ENCODE assay signal across 1 mouse cellular context in genomic region chr11:98587684-98588546, GRCm38 (mm10).
TF ChIP-seq lines count a peak whose summit lies in the region.

No protein-coding gene starts in this region.

TF ChIP-seq in CH12.LX, 34 proteins besides CTCF, POLR2A, EP300 and RAD21:
- TF ChIP-seq MEF2A (IDR thresholded peaks at IDR 0.05; ENCODE audit: borderline replicate concordance, low read depth, low read length) (peak; percentile 66), JUN (IDR thresholded peaks at IDR 0.05; ENCODE audit: insufficient read depth, low read depth, low read length) (no peak), BHLHE40 (IDR thresholded peaks at IDR 0.05; ENCODE audit: low read depth, low read length) (peak; percentile 97), NRF1 (IDR thresholded peaks at IDR 0.05; ENCODE audit: low read depth, low read length) (no peak), ZNF384 (IDR thresholded peaks at IDR 0.05; ENCODE audit: low read depth, low read length) (0 out of 2 replicates have a peak, but pooled peaks have one; percentile 5), ZKSCAN1 (IDR thresholded peaks at IDR 0.05; ENCODE audit: borderline replicate concordance, low read depth, low read length) (no peak), ZMIZ1 (IDR thresholded peaks at IDR 0.05; ENCODE audit: low read depth, low read length) (no peak; the same call in 1 of the 2 replicates), ZC3H11A (IDR thresholded peaks at IDR 0.05; ENCODE audit: low read depth, low read length) (no peak), MAX (IDR thresholded peaks at IDR 0.05; ENCODE audit: low read length) (peak; percentile 5; the same call in 1 of the 2 replicates), JUND (conservative IDR thresholded peaks at IDR 0.05; ENCODE audit: low read depth, low read length) (0 out of 2 replicates have a peak, but pooled peaks have one; percentile 8), USF2 (conservative IDR thresholded peaks at IDR 0.05; ENCODE audit: low read depth, low read length) (no peak), KAT2A (IDR thresholded peaks at IDR 0.05; ENCODE audit: insufficient replicate concordance, low read length) (no peak), HCFC1 (IDR thresholded peaks at IDR 0.05; ENCODE audit: low read depth, low read length) (peak; percentile 64), CHD2 (IDR thresholded peaks at IDR 0.05; ENCODE audit: low read length) (peak; percentile 88), SIN3A (IDR thresholded peaks at IDR 0.05; ENCODE audit: low read length) (0 out of 2 replicates have a peak, but pooled peaks have one; percentile 55), ETS1 (conservative IDR thresholded peaks at IDR 0.05; ENCODE audit: low read depth, low read length) (peak; percentile 62; the same call in 1 of the 2 replicates), E2F4 (IDR thresholded peaks at IDR 0.05; ENCODE audit: insufficient replicate concordance, low read depth, low read length) (no peak), TCF12 (IDR thresholded peaks at IDR 0.05; ENCODE audit: low read depth, low read length) (peak; percentile 44; the same call in 1 of the 2 replicates), PAX5 (IDR thresholded peaks at IDR 0.05; ENCODE audit: low read length) (no peak), TBP (conservative IDR thresholded peaks at IDR 0.05; ENCODE audit: low read depth, low read length) (peak; percentile 35; the same call in 1 of the 2 replicates), USF1 (IDR thresholded peaks at IDR 0.05; ENCODE audit: low read depth, low read length) (no peak), RCOR1 (conservative IDR thresholded peaks at IDR 0.05; ENCODE audit: low read depth, low read length) (0 out of 2 replicates have a peak, but pooled peaks have one; percentile 55), MXI1 (IDR thresholded peaks at IDR 0.05; ENCODE audit: low read depth, low read length) (peak; percentile 49; the same call in 1 of the 2 replicates), MYC (IDR thresholded peaks at IDR 0.05; ENCODE audit: low read depth, low read length) (peak; percentile 62; the same call in 1 of the 2 replicates), IRF4 (IDR thresholded peaks at IDR 0.05; ENCODE audit: low read depth, low read length) (peak; percentile 57), MAZ (IDR thresholded peaks at IDR 0.05; ENCODE audit: low read depth, low read length) (peak; percentile 93)
TF ChIP-seq in CH12.LX: peak in this region for 16.
